Mouse (Mus musculus): ENCODE measurements around the gene Eef1b2. TPM values are rescaled to one million over a fixed set of nuclear protein-coding genes. Genes with fewer than 3 reads are reported as not detected.

Eef1b2 gene
- total and polyA plus RNA-seq, 3 experiments = 1,302 to 1,881 (median 1,842) TPM

- Histone ChIP-seq H3K4me3 (replicated peaks in 1 of 3; ENCODE audit: low read depth in 2 of 3, low read length in 2 of 3, poor library complexity in 1 of 3) (no peak overlapping the region), H3K9me3 (replicated peaks; ENCODE audit: low read length) (no peaks in the 10 kb centered on the region), H3K4me1 (ENCODE audit: control insufficient read depth in 1 of 2, insufficient read depth in 2 of 2) (peaks cover 8 to 20% of the 10 kb centered on the region in 2 experiments; a peak in 3 of 4 replicates), H3K27ac (ENCODE audit: insufficient read depth, low read depth) (no peak overlapping the region), H3K27me3 (replicated peaks) (no peaks in the 10 kb centered on the region), H3K36me3 (replicated peaks in 1 of 2; ENCODE audit: control insufficient read depth in 1 of 2, insufficient read depth in 1 of 2, low read length in 1 of 2) (no peaks in the 10 kb centered on the region), H3K79me2 (replicated peaks; ENCODE audit: control insufficient read depth, extremely low read depth, insufficient read depth, poor library complexity, severe bottlenecking) (no peaks in the 10 kb centered on the region), H3K9ac (ENCODE audit: insufficient read depth, low read depth) (no peak overlapping the region), H3K4me2 (ENCODE audit: insufficient read depth, low read depth, poor library complexity, severe bottlenecking) (no peak overlapping the region)
- DNase-seq (ENCODE audit: extremely low read depth) = no peak
- TF ChIP-seq TCF12 (IDR thresholded peaks at IDR 0.05; ENCODE audit: low read depth, low read length) (no peak), RCOR1 (conservative IDR thresholded peaks at IDR 0.05; ENCODE audit: low read depth, low read length) (no peak), JUN (IDR thresholded peaks at IDR 0.05; ENCODE audit: insufficient read depth, low read depth, low read length) (no peak), SMC3 (IDR thresholded peaks at IDR 0.05; ENCODE audit: low read depth, low read length) (no peak), NELFE (IDR thresholded peaks at IDR 0.05; ENCODE audit: low read depth, low read length) (no peak), E2F4 (IDR thresholded peaks at IDR 0.05; ENCODE audit: insufficient replicate concordance, low read depth, low read length) (no peak), MYC (IDR thresholded peaks at IDR 0.05; ENCODE audit: low read depth, low read length) (no peak), MAX (IDR thresholded peaks at IDR 0.05; ENCODE audit: low read length) (no peak), POLR2AphosphoS2 (IDR thresholded peaks at IDR 0.05; ENCODE audit: low read depth, low read length) (no peak), IRF4 (IDR thresholded peaks at IDR 0.05; ENCODE audit: low read depth, low read length) (no peak)
- in situ Hi-C loops (cut with MboI; ENCODE audit: low pct_ligation_motif_present, low pct_unique_long_range_greater_than_20kb, low sequenced_read_pairs) = no loop called here
- dilution Hi-C loops (cut with MboI; ENCODE audit: extremely low pct_ligation_motif_present, extremely low pct_unique_long_range_greater_than_20kb, low sequenced_read_pairs) = no loop called here
These were observed 23.7 kb downstream of the Eef1b2 start for GRCm38 (mm10) chr1:63200322-63200721.

GRCm38 (mm10) chr1:63201672-63202071 lies 25.0 kb downstream of the Eef1b2 start:
- H3K9ac ChIP-seq (ENCODE audit: insufficient read depth, low read depth) = no peak overlapping the region
- peaks cover 8 to 20% of the 10 kb centered on the region in 2 experiments; a peak in 3 of 4 replicates for H3K4me1 ChIP-seq (ENCODE audit: control insufficient read depth in 1 of 2, insufficient read depth in 2 of 2)
- no peaks in the 10 kb centered on the region for H3K27me3 ChIP-seq (replicated peaks)
- TF ChIP-seq USF1 (IDR thresholded peaks at IDR 0.05; ENCODE audit: low read depth, low read length) (no peak), POLR2AphosphoS2 (IDR thresholded peaks at IDR 0.05; ENCODE audit: low read depth, low read length) (no peak), MAX (IDR thresholded peaks at IDR 0.05; ENCODE audit: low read length) (no peak), ZKSCAN1 (IDR thresholded peaks at IDR 0.05; ENCODE audit: borderline replicate concordance, low read depth, low read length) (no peak), MYC (IDR thresholded peaks at IDR 0.05; ENCODE audit: low read depth, low read length) (no peak), SIN3A (IDR thresholded peaks at IDR 0.05; ENCODE audit: low read length) (no peak), JUND (conservative IDR thresholded peaks at IDR 0.05; ENCODE audit: low read depth, low read length) (no peak)
- no peak for DNase-seq (ENCODE audit: extremely low read depth)
- H3K79me2 ChIP-seq (replicated peaks; ENCODE audit: control insufficient read depth, extremely low read depth, insufficient read depth, poor library complexity, severe bottlenecking) = no peaks in the 10 kb centered on the region
- in situ Hi-C loops (cut with MboI; ENCODE audit: low pct_ligation_motif_present, low pct_unique_long_range_greater_than_20kb, low sequenced_read_pairs) (no loop called here), dilution Hi-C loops (cut with MboI; ENCODE audit: extremely low pct_ligation_motif_present, extremely low pct_unique_long_range_greater_than_20kb, low sequenced_read_pairs) (no loop called here)
- no peaks in the 10 kb centered on the region for H3K36me3 ChIP-seq (replicated peaks in 1 of 2; ENCODE audit: control insufficient read depth in 1 of 2, insufficient read depth in 1 of 2, low read length in 1 of 2)
- H3K4me3 ChIP-seq (replicated peaks in 1 of 3; ENCODE audit: low read depth in 2 of 3, low read length in 2 of 3, poor library complexity in 1 of 3) = no peak overlapping the region
- no peak overlapping the region for H3K4me2 ChIP-seq (ENCODE audit: insufficient read depth, low read depth, poor library complexity, severe bottlenecking)
- no peaks in the 10 kb centered on the region for H3K9me3 ChIP-seq (replicated peaks; ENCODE audit: low read length)
- H3K27ac ChIP-seq (ENCODE audit: insufficient read depth, low read depth) = no peak overlapping the region

Measured in CH12.LX (cell line).